Mouse (Mus musculus): ENCODE measurements around the gene Fam71b. TPM values are rescaled to one million over a fixed set of nuclear protein-coding genes. Genes with fewer than 3 reads are reported as not detected.
"Not testable (repeated sequence)": the region's sequence is repeated elsewhere in the genome, so short reads cannot be mapped to it uniquely, and the experiment has no call there.

The Fam71b gene
- polyA plus RNA-seq, 1 experiment from 2014 or later: not detected

DNA sequence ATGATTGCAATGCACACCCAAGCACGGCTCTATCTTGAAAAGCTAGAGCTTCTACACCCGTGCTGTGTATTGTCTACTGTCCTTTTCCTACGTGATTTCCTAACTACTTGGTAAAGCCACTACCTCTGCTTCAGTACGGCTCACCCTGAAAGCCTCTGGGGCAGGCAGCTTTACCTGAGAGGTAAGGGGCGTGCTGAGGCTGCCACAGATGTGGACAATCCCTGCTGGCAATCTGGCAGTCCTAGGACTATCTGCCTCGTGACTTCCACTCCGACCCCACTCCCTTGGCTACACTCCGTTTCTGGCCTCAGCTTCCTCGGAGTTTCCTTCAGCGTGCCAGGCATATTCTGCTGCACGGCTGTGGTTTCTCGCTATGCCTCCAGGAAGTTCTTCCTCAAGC, 5.2 kb downstream of the Fam71b start:
- H3K4me3 ChIP-seq: no peak overlapping the region
- ATAC-seq (replicated peaks; ENCODE audit: insufficient number of reproducible peaks, insufficient read depth, low FRiP score, low read depth): no peak
- no peak overlapping the region for H3K4me2 ChIP-seq
- no peaks in the 10 kb centered on the region for H3K36me3 ChIP-seq
- 71% methylated on average over 12 of the region's 12 CpGs for WGBS
- no peak overlapping the region for H3K9ac ChIP-seq
- no peaks in the 10 kb centered on the region for H3K4me1 ChIP-seq (replicated peaks)
- H3K27me3 ChIP-seq: no peaks in the 10 kb centered on the region
- no peaks in the 10 kb centered on the region for H3K9me3 ChIP-seq (replicated peaks)
- H3K27ac ChIP-seq: no peak overlapping the region

GRCm38 (mm10) chr11:46404986-46405385, 8.6 kb downstream of the Fam71b start:
- Histone ChIP-seq H3K36me3 (no peaks in the 10 kb centered on the region), H3K4me3 (no peak overlapping the region), H3K9ac (no peak overlapping the region), H3K4me2 (no peak overlapping the region), H3K9me3 (replicated peaks) (no peaks in the 10 kb centered on the region), H3K27ac (no peak overlapping the region), H3K4me1 (replicated peaks) (no peaks in the 10 kb centered on the region), H3K27me3 (no peaks in the 10 kb centered on the region)
- WGBS: 76% methylated on average over 16 of the region's 16 CpGs
- ATAC-seq (replicated peaks; ENCODE audit: insufficient number of reproducible peaks, insufficient read depth, low FRiP score, low read depth): no peak

DNA sequence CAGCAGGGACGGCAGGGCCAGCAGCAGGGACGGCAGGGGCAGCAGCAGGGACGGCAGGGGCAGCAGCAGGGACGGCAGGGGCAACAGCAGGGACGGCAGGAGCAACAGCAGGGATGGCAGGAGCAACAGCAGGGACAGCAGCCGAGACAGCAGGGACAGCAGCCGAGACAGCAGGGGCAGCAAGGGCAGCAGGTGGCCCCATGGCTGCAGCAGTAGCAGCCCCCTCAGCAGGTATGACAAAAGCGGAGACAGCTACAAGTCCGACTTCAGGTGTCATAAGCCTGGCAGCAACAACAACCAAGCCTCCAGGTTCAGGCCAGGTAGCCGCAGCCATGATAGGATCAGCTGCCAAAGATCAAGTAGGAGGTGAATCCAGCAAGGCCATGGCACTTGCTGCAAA, 10.4 kb downstream of the Fam71b start:
- H3K4me1 ChIP-seq (replicated peaks): no peaks in the 10 kb centered on the region
- H3K36me3 ChIP-seq: no peaks in the 10 kb centered on the region
- no peak for ATAC-seq (replicated peaks; ENCODE audit: insufficient number of reproducible peaks, insufficient read depth, low FRiP score, low read depth)
- no peak overlapping the region for H3K4me3 ChIP-seq
- H3K27ac ChIP-seq: no peak overlapping the region
- H3K9ac ChIP-seq: no peak overlapping the region
- WGBS: 34% methylated on average over 10 of the region's 10 CpGs
- H3K9me3 ChIP-seq (replicated peaks): no peaks in the 10 kb centered on the region
- H3K4me2 ChIP-seq: peak overlapping the region; percentile 44
- no peaks in the 10 kb centered on the region for H3K27me3 ChIP-seq

DNA sequence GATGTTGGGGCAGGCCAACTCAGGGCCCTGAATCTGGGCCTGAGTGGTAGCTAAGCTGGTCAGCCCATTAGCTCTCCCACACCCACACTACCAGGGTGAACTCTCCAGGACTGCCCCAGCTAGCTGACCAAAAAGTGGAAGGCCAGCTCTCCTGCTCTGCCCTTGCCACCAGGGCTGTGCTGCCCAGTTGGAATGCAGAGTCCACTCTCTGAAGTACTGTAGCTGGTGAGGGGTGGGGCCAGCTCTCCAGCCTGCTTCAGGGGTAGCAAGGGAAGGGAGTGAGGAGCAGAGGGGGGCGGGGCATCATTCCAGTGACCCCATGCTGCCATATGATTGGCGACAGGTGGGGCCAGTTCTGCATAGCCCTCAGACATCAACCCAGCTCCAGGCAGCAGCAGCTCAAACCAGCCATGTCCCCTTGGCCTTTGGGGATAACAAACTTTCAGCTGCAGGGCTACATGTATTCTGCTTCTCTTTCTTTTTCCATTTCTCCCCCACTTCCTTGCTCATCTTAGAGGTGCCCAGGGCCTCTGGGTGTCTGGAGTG, 13.7 kb downstream of the Fam71b start:
- H3K4me2 ChIP-seq: no peak overlapping the region
- no peaks in the 10 kb centered on the region for H3K27me3 ChIP-seq
- no peaks in the 10 kb centered on the region for H3K36me3 ChIP-seq
- no peak overlapping the region for H3K9ac ChIP-seq
- no peak overlapping the region for H3K27ac ChIP-seq
- H3K4me1 ChIP-seq (replicated peaks): no peaks in the 10 kb centered on the region
- H3K4me3 ChIP-seq: no peak overlapping the region
- 0 out of 2 replicates have a peak, but pooled peaks have one; percentile 27 for ATAC-seq (replicated peaks; ENCODE audit: insufficient number of reproducible peaks, insufficient read depth, low FRiP score, low read depth)
- no peaks in the 10 kb centered on the region for H3K9me3 ChIP-seq (replicated peaks)
- 29% methylated on average over 2 of the region's 2 CpGs for WGBS

- H3K4me1 ChIP-seq (replicated peaks): no peaks in the 10 kb centered on the region
- H3K9me3 ChIP-seq (replicated peaks): no peaks in the 10 kb centered on the region
- no peak overlapping the region for H3K9ac ChIP-seq
- no peak overlapping the region for H3K4me3 ChIP-seq
- no peaks in the 10 kb centered on the region for H3K36me3 ChIP-seq
- 68% methylated on average over 1 of the region's 1 CpGs for WGBS
- H3K27me3 ChIP-seq: no peaks in the 10 kb centered on the region
- H3K4me2 ChIP-seq: no peak overlapping the region
- no peak overlapping the region for H3K27ac ChIP-seq
- ATAC-seq (replicated peaks; ENCODE audit: insufficient number of reproducible peaks, insufficient read depth, low FRiP score, low read depth): no peak
Observed at GRCm38 (mm10) chr11:46418438-46418837, 22.1 kb downstream of the Fam71b start.

DNA sequence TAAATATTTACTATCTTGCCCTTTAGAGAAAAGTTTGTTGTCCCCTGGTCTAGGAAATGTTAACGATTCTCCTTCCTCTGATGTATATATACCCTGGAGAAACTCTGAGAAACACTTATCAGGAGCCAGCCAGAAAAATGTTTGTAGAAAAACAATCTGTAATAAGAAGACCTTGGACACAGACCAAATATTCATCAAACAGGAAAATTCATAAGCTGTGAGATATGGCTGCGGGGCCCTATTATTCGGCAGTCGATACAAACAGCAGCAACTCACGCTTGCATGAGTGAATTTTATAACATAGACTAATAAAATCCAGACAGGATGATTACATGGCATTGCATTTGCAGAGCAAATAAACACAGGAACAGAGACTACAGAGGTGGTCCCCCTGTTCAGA, 22.5 kb downstream of the Fam71b start:
- Histone ChIP-seq H3K9me3 (replicated peaks) (no peaks in the 10 kb centered on the region), H3K27me3 (no peaks in the 10 kb centered on the region), H3K4me1 (replicated peaks) (no peaks in the 10 kb centered on the region), H3K4me3 (no peak overlapping the region), H3K9ac (no peak overlapping the region), H3K36me3 (no peaks in the 10 kb centered on the region), H3K27ac (no peak overlapping the region), H3K4me2 (no peak overlapping the region)
- WGBS: 73% methylated on average over 5 of the region's 5 CpGs
- no peak for ATAC-seq (replicated peaks; ENCODE audit: insufficient number of reproducible peaks, insufficient read depth, low FRiP score, low read depth)

- H3K4me2 ChIP-seq: no peak overlapping the region
- ATAC-seq (replicated peaks; ENCODE audit: insufficient number of reproducible peaks, insufficient read depth, low FRiP score, low read depth): no peak
- no peak overlapping the region for H3K27ac ChIP-seq
- 69% methylated on average over 8 of the region's 8 CpGs for WGBS
- no peaks in the 10 kb centered on the region for H3K36me3 ChIP-seq
- no peaks in the 10 kb centered on the region for H3K4me1 ChIP-seq (replicated peaks)
- H3K4me3 ChIP-seq: no peak overlapping the region
- no peaks in the 10 kb centered on the region for H3K9me3 ChIP-seq (replicated peaks)
- H3K9ac ChIP-seq: no peak overlapping the region
- no peaks in the 10 kb centered on the region for H3K27me3 ChIP-seq
Observed at GRCm38 (mm10) chr11:46421086-46421888, 24.9 kb downstream of the Fam71b start.

GRCm38 (mm10) chr11:46428131-46428530, 31.8 kb downstream of the Fam71b start:
- H3K9ac ChIP-seq; H3K36me3 ChIP-seq; ATAC-seq (replicated peaks; ENCODE audit: insufficient number of reproducible peaks, insufficient read depth, low FRiP score, low read depth); H3K9me3 ChIP-seq (replicated peaks); H3K27me3 ChIP-seq; H3K4me1 ChIP-seq (replicated peaks); H3K27ac ChIP-seq; H3K4me3 ChIP-seq; H3K4me2 ChIP-seq: not testable (repeated sequence)
- 48% methylated on average over 4 of the region's 4 CpGs for WGBS

DNA sequence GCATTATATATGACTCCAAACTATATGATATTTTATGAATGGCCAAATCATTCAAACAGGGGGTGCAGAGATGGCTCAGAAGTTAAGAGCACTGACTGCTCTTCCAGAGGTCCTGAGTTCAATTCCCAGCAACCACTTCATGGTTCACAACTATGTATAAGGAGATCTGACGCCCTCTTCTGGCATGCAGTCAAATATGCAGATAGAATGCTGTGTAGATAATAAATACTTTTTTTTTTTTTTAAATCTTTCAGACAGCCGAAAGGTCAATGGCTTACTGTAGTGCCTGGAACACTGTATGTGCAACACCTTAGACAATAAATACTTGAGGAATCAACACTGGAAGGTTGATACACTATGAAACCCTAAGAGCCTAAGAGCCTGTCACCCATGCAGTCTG, 33.8 kb downstream of the Fam71b start:
- Histone ChIP-seq H3K27me3 (no peaks in the 10 kb centered on the region), H3K9ac (no peak overlapping the region), H3K4me3 (no peak overlapping the region), H3K4me1 (replicated peaks) (no peaks in the 10 kb centered on the region), H3K27ac (no peak overlapping the region), H3K4me2 (no peak overlapping the region), H3K36me3 (no peaks in the 10 kb centered on the region), H3K9me3 (replicated peaks) (no peaks in the 10 kb centered on the region)
- 76% methylated on average over 2 of the region's 2 CpGs for WGBS
- no peak for ATAC-seq (replicated peaks; ENCODE audit: insufficient number of reproducible peaks, insufficient read depth, low FRiP score, low read depth)

DNA sequence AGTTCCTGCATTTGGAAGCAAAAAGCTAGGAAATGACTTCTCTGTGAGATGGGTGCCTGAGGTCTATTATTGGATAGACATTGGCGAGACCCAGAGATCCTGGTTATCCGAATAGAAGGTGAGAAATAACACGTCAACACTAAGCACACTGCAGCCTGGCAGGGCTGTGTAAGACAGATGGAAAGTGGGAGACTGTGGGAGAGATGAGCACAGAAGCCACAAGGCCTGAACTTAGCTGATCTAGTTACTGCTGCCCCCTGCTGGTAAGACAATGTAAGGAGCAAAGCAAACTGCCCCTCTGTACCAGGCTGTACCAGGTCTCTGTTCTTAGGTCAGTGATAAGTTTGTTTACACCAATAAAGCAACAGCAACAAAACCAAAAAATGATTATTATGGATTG, 34.8 kb downstream of the Fam71b start:
- H3K27ac ChIP-seq: no peak overlapping the region
- no peak overlapping the region for H3K4me2 ChIP-seq
- no peak for ATAC-seq (replicated peaks; ENCODE audit: insufficient number of reproducible peaks, insufficient read depth, low FRiP score, low read depth)
- no peak overlapping the region for H3K4me3 ChIP-seq
- H3K9ac ChIP-seq: no peak overlapping the region
- H3K9me3 ChIP-seq (replicated peaks): no peaks in the 10 kb centered on the region
- H3K27me3 ChIP-seq: no peaks in the 10 kb centered on the region
- peaks cover under 1% of the 10 kb centered on the region; the same call in 1 of the 2 replicates for H3K4me1 ChIP-seq (replicated peaks)
- no peaks in the 10 kb centered on the region for H3K36me3 ChIP-seq
- 10% methylated on average over 3 of the region's 3 CpGs for WGBS

DNA sequence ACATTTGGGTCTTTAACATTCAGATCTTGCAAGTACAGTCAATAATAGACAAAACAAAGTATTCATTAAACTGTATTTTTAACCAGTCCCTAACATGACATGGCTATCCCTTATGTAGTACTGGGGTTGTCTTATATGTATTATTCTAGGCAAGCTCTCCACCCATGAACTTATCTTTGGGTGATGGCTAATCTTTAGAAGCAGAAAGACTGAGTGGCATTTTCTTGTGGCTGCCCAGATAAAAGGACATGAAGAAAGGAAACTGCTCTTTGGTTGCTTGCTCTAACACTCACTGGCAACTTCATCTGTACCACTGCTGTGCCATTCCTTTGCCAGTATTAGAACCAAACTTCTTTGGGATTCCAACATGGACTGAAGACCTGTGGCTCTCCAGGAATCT, 39.0 kb downstream of the Fam71b start:
- Histone ChIP-seq H3K4me1 (replicated peaks) (peaks cover 6% of the 10 kb centered on the region), H3K9ac (no peak overlapping the region), H3K4me3 (no peak overlapping the region), H3K9me3 (replicated peaks) (no peaks in the 10 kb centered on the region), H3K36me3 (no peaks in the 10 kb centered on the region; the same call in 1 of the 2 replicates), H3K27me3 (no peaks in the 10 kb centered on the region), H3K4me2 (no peak overlapping the region), H3K27ac (no peak overlapping the region)
- ATAC-seq (replicated peaks; ENCODE audit: insufficient number of reproducible peaks, insufficient read depth, low FRiP score, low read depth): no peak
